In genomic region chr4:145246173-145247011, GRCm38 (mm10) we compare ENCODE assay signal across 9 mouse cellular contexts. TPM values are rescaled to one million over a fixed set of nuclear protein-coding genes. Genes with fewer than 3 reads are reported as not detected.
DNase-seq lines count a peak whose midpoint lies in the region; ATAC-seq and TF ChIP-seq lines count a peak whose summit lies in the region.
"Had no signal": no experiment of that assay in that cellular context is flagged by ENCODE, and none has a peak within 500 bp of the region (broad histone marks: within the 10 kb centered on the region; RNA-seq: fewer than 3 reads in every experiment).

Tnfrsf1b (minus strand) TSS chr4:145246870.

- H3K9me3 ChIP-seq in embryonic facial prominence, embryonic 14.5 days (ENCODE audit: control insufficient read depth, low read length): no peaks in the 10 kb centered on the region
- H3K9me3 ChIP-seq in heart, embryonic 14.5 days (ENCODE audit: control insufficient read depth, low read length): no peaks in the 10 kb centered on the region
- no peaks in the 10 kb centered on the region for H3K9me3 ChIP-seq in kidney, postnatal 0 days (replicated peaks; ENCODE audit: low read length)

- no peak within 1 kb of the TSS for H3K27ac ChIP-seq in embryonic facial prominence, embryonic 14.5 days (replicated peaks; ENCODE audit: low read depth, low read length)
- H3K27ac ChIP-seq in heart, embryonic 14.5 days (replicated peaks in 1 of 2; ENCODE audit: control insufficient read depth in 1 of 2, insufficient read depth in 1 of 2, low read depth in 2 of 2, low read length in 2 of 2): no peak within 1 kb of the TSS
- no peak within 1 kb of the TSS for H3K27ac ChIP-seq in kidney, postnatal 0 days
- peak within 1 kb of the TSS; percentile 41 for H3K27ac ChIP-seq in small intestine, adult 2 months (ENCODE audit: insufficient read depth, low read depth, low read length)

- H3K36me3 ChIP-seq in embryonic facial prominence, embryonic 14.5 days (ENCODE audit: control insufficient read depth, insufficient read depth, low read length): no peaks in the 10 kb centered on the region
- H3K36me3 ChIP-seq in heart, embryonic 14.5 days (ENCODE audit: control insufficient read depth, insufficient read depth, low read length): no peaks in the 10 kb centered on the region
- H3K36me3 ChIP-seq in kidney, postnatal 0 days (ENCODE audit: insufficient read depth, low read length): no peaks in the 10 kb centered on the region
- H3K36me3 ChIP-seq in small intestine, adult 2 months (ENCODE audit: control insufficient read depth, insufficient read depth, low read length): no peaks in the 10 kb centered on the region

- WGBS in embryonic facial prominence, embryonic 14.5 days: 2% methylated on average over 32 of the region's 47 CpGs
- WGBS in heart, embryonic 14.5 days: under 1% methylated on average over 45 of the region's 47 CpGs
- under 1% methylated on average over 47 of the region's 47 CpGs for WGBS in kidney, postnatal 0 days
- WGBS in small intestine, adult 2 months: under 1% methylated on average over 47 of the region's 47 CpGs

- 0 out of 2 replicates have a peak, but pooled peaks cover 3% of the 10 kb centered on the region for H3K4me1 ChIP-seq in embryonic facial prominence, embryonic 14.5 days (ENCODE audit: control insufficient read depth, insufficient read depth, low read length)
- peaks cover 4 to 5% of the 10 kb centered on the region in 2 experiments; a peak in 1 of 4 replicates for H3K4me1 ChIP-seq in heart, embryonic 14.5 days (ENCODE audit: control insufficient read depth in 2 of 2, insufficient read depth in 2 of 2, low read length in 2 of 2)
- H3K4me1 ChIP-seq in kidney, postnatal 0 days (replicated peaks; ENCODE audit: insufficient read depth, low read length): peaks cover 6% of the 10 kb centered on the region; the same call in 1 of the 2 replicates
- H3K4me1 ChIP-seq in small intestine, adult 2 months (ENCODE audit: control insufficient read depth, insufficient read depth, insufficient read length, low read length): peaks cover 10% of the 10 kb centered on the region; the same call in 1 of the 2 replicates

- TF ChIP-seq POLR2A in small intestine, adult 2 months (IDR thresholded peaks at IDR 0.05; ENCODE audit: low read depth, low read length): peak; percentile 93

- H3K4me3 ChIP-seq in embryonic facial prominence, embryonic 14.5 days (ENCODE audit: low read depth, low read length): peak within 1 kb of the TSS; percentile 38
- H3K4me3 ChIP-seq in heart, embryonic 14.5 days (ENCODE audit: control insufficient read depth in 1 of 2, insufficient read depth in 1 of 2, low read depth in 1 of 2, low read length in 2 of 2): peak within 1 kb of the TSS; percentile 48
- H3K4me3 ChIP-seq in kidney, postnatal 0 days (replicated peaks; ENCODE audit: low read depth, low read length): peak within 1 kb of the TSS; percentile 38
- peak within 1 kb of the TSS; percentile 89 for H3K4me3 ChIP-seq in small intestine, adult 2 months (ENCODE audit: low read depth, low read length)

- peaks cover 31% of the 10 kb centered on the region for H3K27me3 ChIP-seq in embryonic facial prominence, embryonic 14.5 days (replicated peaks; ENCODE audit: control insufficient read depth, insufficient read depth, low read length)
- H3K27me3 ChIP-seq in heart, embryonic 14.5 days (ENCODE audit: control insufficient read depth, insufficient read depth, low read length): peaks cover 20% of the 10 kb centered on the region
- H3K27me3 ChIP-seq in kidney, postnatal 0 days (ENCODE audit: insufficient read depth, low read length): peaks cover 4% of the 10 kb centered on the region; the same call in 1 of the 2 replicates
- H3K27me3 ChIP-seq in small intestine, adult 2 months (ENCODE audit: control insufficient read depth, insufficient read depth, low read length): no peaks in the 10 kb centered on the region
- H3K27me3 ChIP-seq: Patski had no signal

- peak; percentile 63 for ATAC-seq in embryonic facial prominence, embryonic 14.5 days (ENCODE audit: low read depth)
- no peak for ATAC-seq in heart, embryonic 14.5 days (ENCODE audit: insufficient number of reproducible peaks, insufficient read depth, low FRiP score, low read depth)
- ATAC-seq in kidney, postnatal 0 days (replicated peaks; ENCODE audit: low FRiP score, low read depth): peak; percentile 81
- ATAC-seq: Patski had no signal

- no peak for TF ChIP-seq CTCF in kidney, postnatal 0 days (IDR thresholded peaks at IDR 0.05; ENCODE audit: low read depth)
- TF ChIP-seq CTCF in small intestine, adult 2 months (IDR thresholded peaks at IDR 0.05; ENCODE audit: extremely low read depth, insufficient read length, insufficient replicate concordance, low read depth, low read length): no peak

- H3K9ac ChIP-seq in embryonic facial prominence, embryonic 14.5 days (ENCODE audit: low read depth, low read length): peak within 1 kb of the TSS; percentile 53
- H3K9ac ChIP-seq in heart, embryonic 14.5 days (ENCODE audit: low read length): peak within 1 kb of the TSS; percentile 67
- peak within 1 kb of the TSS; percentile 9; the same call in 1 of the 2 replicates for H3K9ac ChIP-seq in kidney, postnatal 0 days (ENCODE audit: low read depth, low read length)

- H3K4me2 ChIP-seq in embryonic facial prominence, embryonic 14.5 days (ENCODE audit: low read depth, low read length): peak within 1 kb of the TSS; percentile 64
- peak within 1 kb of the TSS; percentile 92 for H3K4me2 ChIP-seq in heart, embryonic 14.5 days (ENCODE audit: low read length)
- H3K4me2 ChIP-seq in kidney, postnatal 0 days (ENCODE audit: low read length): peak within 1 kb of the TSS; percentile 73

- peak; percentile 42 for DNase-seq in layer of hippocampus, adult 9-11 months
- no peak for DNase-seq in layer of hippocampus, postnatal 36 days
- no peak for DNase-seq in embryonic facial prominence, embryonic 14.5 days (ENCODE audit: low spot score)
- peak; percentile 40 for DNase-seq in kidney, postnatal 0 days (ENCODE audit: low spot score)
- peak; percentile 66 to 71 for DNase-seq in lung, postnatal 4 days
- DNase-seq in cerebellum, adult 18-20 months: no peak

RNA-seq across cellular contexts. Expression of gene Tnfrsf1b, which starts in this region (rescaled TPM):
- 1 to 10 TPM; 2.2 to 4.2 TPM for total RNA-seq in layer of hippocampus, postnatal 36 days (2021)
- polyA plus RNA-seq in embryonic facial prominence, embryonic 14.5 days (2014; fragmentation: Nextera tagmentation; extraction: Ambion mirVana): 3.9 and 4.5 TPM in 2 replicates
- polyA plus RNA-seq in heart, embryonic 14.5 days (2014; fragmentation: Nextera tagmentation; extraction: Ambion mirVana): 3.4 and 3.7 TPM in 2 replicates
- polyA plus RNA-seq in kidney, postnatal 0 days (2015; fragmentation: Nextera tagmentation; extraction: Ambion mirVana): 2.5 TPM in 2 replicates
- 13.5 and 14.2 TPM in 2 replicates for polyA plus RNA-seq in small intestine, adult 2 months (2012; rRNA removed)

Comparison
In these comparisons a context has a peak if more than half of its experiments do, and no peak if none do; other contexts are left out.
1. DNase-seq: peak in layer of hippocampus, adult 9-11 months (single experiment), kidney, postnatal 0 days (single experiment) and lung, postnatal 4 days (2 of 2); none in layer of hippocampus, postnatal 36 days (0 of 2), embryonic facial prominence, embryonic 14.5 days (single experiment) and cerebellum, adult 18-20 months (0 of 2).
2. H3K4me3 ChIP-seq: peak in every context shown above with its lines; median percentile 89 in small intestine, adult 2 months; 48 in heart, embryonic 14.5 days; 38 in embryonic facial prominence, embryonic 14.5 days; 38 in kidney, postnatal 0 days.
3. H3K9ac ChIP-seq: peak in every context shown above with its lines; median percentile 67 in heart, embryonic 14.5 days; 53 in embryonic facial prominence, embryonic 14.5 days; 9 in kidney, postnatal 0 days.
4. Peak in every context shown above with its lines, with median percentiles within 50 percentile points of each other: H3K4me2 ChIP-seq.